Comparison of ENCODE assay signal across 9 mouse cellular contexts in the genomic region with DNA sequence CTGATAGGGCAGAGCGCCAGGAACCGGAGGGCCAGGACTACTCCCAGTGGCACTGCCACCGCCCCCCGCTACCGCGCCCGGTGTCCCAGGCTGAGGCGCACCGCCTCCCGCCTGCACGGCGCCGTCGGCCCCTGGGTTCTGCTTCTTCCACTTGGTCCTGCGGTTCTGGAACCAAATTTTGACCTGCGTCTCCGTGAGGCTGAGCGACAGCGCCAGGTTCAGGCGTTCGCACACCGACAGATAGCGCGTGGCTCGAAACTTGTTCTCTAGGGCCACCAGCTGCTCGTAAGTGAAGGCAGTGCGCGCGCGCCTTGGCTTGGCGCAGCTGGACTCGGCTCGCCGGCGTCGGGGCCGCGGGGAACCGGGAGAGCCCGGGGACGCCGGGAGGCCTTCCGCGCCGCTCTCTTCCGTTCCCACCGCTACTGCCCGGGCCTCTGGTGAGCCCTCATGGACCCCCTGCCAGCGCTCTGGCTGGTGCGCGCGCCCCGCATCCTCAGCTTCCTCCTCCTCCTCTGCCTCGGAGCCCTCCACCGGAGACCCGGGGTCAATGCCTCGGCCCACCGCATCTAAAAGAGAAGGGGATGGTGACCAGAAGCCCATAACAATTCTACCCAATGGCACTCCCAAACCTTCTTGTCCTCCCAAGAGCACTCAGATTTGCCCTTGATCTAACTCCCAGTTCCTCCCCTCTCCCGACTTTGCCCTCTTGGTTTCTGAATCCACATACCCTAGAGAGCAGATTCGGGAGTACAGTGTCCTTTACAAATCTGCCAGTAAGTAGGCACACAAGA. TPM values are rescaled to one million over a fixed set of nuclear protein-coding genes. Genes with fewer than 3 reads are reported as not detected.
DNase-seq lines count a peak whose midpoint lies in the region; ATAC-seq and TF ChIP-seq lines count a peak whose summit lies in the region.
"Had no signal": no experiment of that assay in that cellular context is flagged by ENCODE, and none has a peak within 500 bp of the region (broad histone marks: within the 10 kb centered on the region; RNA-seq: fewer than 3 reads in every experiment).

No protein-coding gene starts in this region.

- peaks cover 13% of the 10 kb centered on the region for H3K4me1 ChIP-seq in embryonic facial prominence, embryonic 14.5 days (ENCODE audit: control insufficient read depth, insufficient read depth, low read length)
- peaks cover 15% of the 10 kb centered on the region for H3K4me1 ChIP-seq in intestine, postnatal 0 days (replicated peaks; ENCODE audit: control insufficient read depth, insufficient read depth, low read length)
- peaks cover 40% of the 10 kb centered on the region for H3K4me1 ChIP-seq in midbrain, embryonic 12.5 days

- no peak overlapping the region for H3K27ac ChIP-seq in embryonic facial prominence, embryonic 14.5 days (replicated peaks; ENCODE audit: low read depth, low read length)
- H3K27ac ChIP-seq in intestine, postnatal 0 days (ENCODE audit: low read depth, low read length), result peak overlapping the region; percentile 77
- H3K27ac ChIP-seq in midbrain, embryonic 12.5 days (replicated peaks), result no peak overlapping the region

- no peak for TF ChIP-seq CTCF in intestine, postnatal 0 days (IDR thresholded peaks at IDR 0.05; ENCODE audit: low read depth)

- peak overlapping the region; percentile 48 for H3K4me3 ChIP-seq in embryonic facial prominence, embryonic 14.5 days (ENCODE audit: low read depth, low read length)
- H3K4me3 ChIP-seq in intestine, postnatal 0 days (ENCODE audit: low read depth, low read length), result peak overlapping the region; percentile 54
- peak overlapping the region; percentile 45 for H3K4me3 ChIP-seq in midbrain, embryonic 12.5 days

- H3K9ac ChIP-seq in embryonic facial prominence, embryonic 14.5 days (ENCODE audit: low read depth, low read length), result peak overlapping the region; percentile 28
- peak overlapping the region; percentile 68 for H3K9ac ChIP-seq in intestine, postnatal 0 days (ENCODE audit: low read depth, low read length)
- H3K9ac ChIP-seq in midbrain, embryonic 12.5 days (replicated peaks), result peak overlapping the region; percentile 34; the same call in 1 of the 2 replicates

- peak; percentile 40 for DNase-seq in adrenal gland, postnatal 10 days
- DNase-seq in adrenal gland, adult (ENCODE audit: inconsistent age in 2 of 2, low spot score in 1 of 2), result no peak
- peak; percentile 8 to 17 for DNase-seq in B cell, adult 2 months
- peak; percentile 44 for DNase-seq in embryonic facial prominence, embryonic 14.5 days (ENCODE audit: low spot score)
- DNase-seq in urinary bladder, adult 2 months (ENCODE audit: low spot score), result no peak
- DNase-seq in cerebellum, adult 9-11 months, result no peak

- H3K36me3 ChIP-seq in embryonic facial prominence, embryonic 14.5 days (ENCODE audit: control insufficient read depth, insufficient read depth, low read length), result no peaks in the 10 kb centered on the region
- H3K36me3 ChIP-seq in intestine, postnatal 0 days (ENCODE audit: control insufficient read depth, insufficient read depth), result no peaks in the 10 kb centered on the region
- no peaks in the 10 kb centered on the region for H3K36me3 ChIP-seq in midbrain, embryonic 12.5 days

- peak; percentile 44; the same call in 1 of the 2 replicates for ATAC-seq in embryonic facial prominence, embryonic 14.5 days (ENCODE audit: low read depth)
- ATAC-seq in intestine, postnatal 0 days, result peak; percentile 59
- no peak for ATAC-seq in midbrain, embryonic 12.5 days (ENCODE audit: low FRiP score, low read depth)

- WGBS in embryonic facial prominence, embryonic 14.5 days, result under 1% methylated on average over 46 of the region's 60 CpGs
- WGBS in intestine, postnatal 0 days, result under 1% methylated on average over 56 of the region's 60 CpGs
- WGBS in midbrain, embryonic 12.5 days, result under 1% methylated on average over 51 of the region's 60 CpGs

- no peaks in the 10 kb centered on the region for H3K9me3 ChIP-seq in embryonic facial prominence, embryonic 14.5 days (ENCODE audit: control insufficient read depth, low read length)
- no peaks in the 10 kb centered on the region for H3K9me3 ChIP-seq in intestine, postnatal 0 days (ENCODE audit: control insufficient read depth)
- no peaks in the 10 kb centered on the region for H3K9me3 ChIP-seq in midbrain, embryonic 12.5 days

- peaks cover 78% of the 10 kb centered on the region for H3K27me3 ChIP-seq in embryonic facial prominence, embryonic 14.5 days (replicated peaks; ENCODE audit: control insufficient read depth, insufficient read depth, low read length)
- peaks cover 33% of the 10 kb centered on the region for H3K27me3 ChIP-seq in intestine, postnatal 0 days (replicated peaks; ENCODE audit: control insufficient read depth, insufficient read depth, low read length)
- H3K27me3 ChIP-seq in midbrain, embryonic 12.5 days, result peaks cover 85% of the 10 kb centered on the region

- peak overlapping the region; percentile 89 for H3K4me2 ChIP-seq in embryonic facial prominence, embryonic 14.5 days (ENCODE audit: low read depth, low read length)
- peak overlapping the region; percentile 84 for H3K4me2 ChIP-seq in intestine, postnatal 0 days (replicated peaks; ENCODE audit: low read depth)
- H3K4me2 ChIP-seq in midbrain, embryonic 12.5 days (replicated peaks), result peak overlapping the region; percentile 76

RNA-seq across cellular contexts. Expression of gene Nkx1-2, which starts 2.0 kb away (rescaled TPM):
- under 1 TPM in 1 of 2 experiments, not detected in 1; 0.12 TPM for total RNA-seq in adrenal gland, postnatal 10 days (2021)
- polyA plus RNA-seq in embryonic facial prominence, embryonic 14.5 days (2014; fragmentation: Nextera tagmentation; extraction: Ambion mirVana), result not detected in 2 replicates
- 0.57 and 0.61 TPM in 2 replicates for polyA plus RNA-seq in intestine, postnatal 0 days (2015; fragmentation: Nextera tagmentation; extraction: Ambion mirVana)
- polyA plus RNA-seq in midbrain, embryonic 12.5 days (2016; fragmentation: Nextera tagmentation; extraction: Ambion mirVana), result 2.6 and 2.9 TPM in 2 replicates
- not detected in 2 replicates for polyA plus RNA-seq in urinary bladder, adult 2 months (2012; rRNA removed)
- total RNA-seq: heart, postnatal 10 days had no signal

RNA-seq across cellular contexts. Expression of gene Lhpp, which starts 13.0 kb away (rescaled TPM):
- total RNA-seq in adrenal gland, postnatal 10 days (2021), result 10 to 100 TPM; 16.8 to 17.0 TPM
- polyA plus RNA-seq in embryonic facial prominence, embryonic 14.5 days (2014; fragmentation: Nextera tagmentation; extraction: Ambion mirVana), result 14.3 and 20.7 TPM in 2 replicates
- polyA plus RNA-seq in intestine, postnatal 0 days (2015; fragmentation: Nextera tagmentation; extraction: Ambion mirVana), result 52.0 and 54.5 TPM in 2 replicates
- polyA plus RNA-seq in midbrain, embryonic 12.5 days (2016; fragmentation: Nextera tagmentation; extraction: Ambion mirVana), result 16.1 and 17.5 TPM in 2 replicates
- 21.0 and 23.7 TPM in 2 replicates for polyA plus RNA-seq in urinary bladder, adult 2 months (2012; rRNA removed)

RNA-seq across cellular contexts. Expression of gene Oat, which starts 21.2 kb away (rescaled TPM):
- 10 to 100 TPM; 79.0 to 83.3 TPM for total RNA-seq in adrenal gland, postnatal 10 days (2021)
- 268 and 274 TPM in 2 replicates for polyA plus RNA-seq in embryonic facial prominence, embryonic 14.5 days (2014; fragmentation: Nextera tagmentation; extraction: Ambion mirVana)
- polyA plus RNA-seq in intestine, postnatal 0 days (2015; fragmentation: Nextera tagmentation; extraction: Ambion mirVana), result 1,789 and 2,051 TPM in 2 replicates
- 105 and 114 TPM in 2 replicates for polyA plus RNA-seq in midbrain, embryonic 12.5 days (2016; fragmentation: Nextera tagmentation; extraction: Ambion mirVana)
- polyA plus RNA-seq in urinary bladder, adult 2 months (2012; rRNA removed), result 192 and 193 TPM in 2 replicates

Comparison
In these comparisons a context has a peak if more than half of its experiments do, and no peak if none do; other contexts are left out.
1. DNase-seq: peak in adrenal gland, postnatal 10 days (single experiment), B cell, adult 2 months (2 of 2) and embryonic facial prominence, embryonic 14.5 days (single experiment); none in adrenal gland, adult (0 of 2), urinary bladder, adult 2 months (single experiment) and cerebellum, adult 9-11 months (single experiment).
2. Peak in every context shown above with its lines, with median percentiles within 50 percentile points of each other: H3K4me2 ChIP-seq, H3K4me3 ChIP-seq and H3K9ac ChIP-seq.